Mouse (Mus musculus) hindbrain, embryonic 16.5 days (tissue): ENCODE results near the gene Luzp1. TPM values are rescaled to one million over a fixed set of nuclear protein-coding genes. Genes with fewer than 3 reads are reported as not detected.

Source experiments
- ATAC-seq: fragments of 200-750 bp; cut with Nextera tagmentation; 2 replicates; pipeline ENCODE4 v1.8.0; 2017; ENCODE audit warnings: moderate TSS enrichment, moderate library complexity
- H3K27ac ChIP-seq: fragments of 300-500 bp; sonication (generic); 2 replicates; pipeline ENCODE4 v1.5.1; 2014; ENCODE audit warnings: low read depth, mild to moderate bottlenecking, control low read depth, low read length, moderate library complexity
- H3K27me3 ChIP-seq: fragments of 300-500 bp; sonication (generic); replicated peaks from 2 replicates; pipeline ENCODE4 v1.6.1; 2014; ENCODE audit warnings: low read length; ENCODE audit not compliant: control insufficient read depth, insufficient read depth
- H3K36me3 ChIP-seq: fragments of 300-500 bp; sonication (generic); 2 replicates; pipeline ENCODE4 v1.6.1; 2014; ENCODE audit warnings: mild to moderate bottlenecking, low read length, moderate library complexity, mixed read lengths; ENCODE audit not compliant: control insufficient read depth, insufficient read depth
- H3K4me1 ChIP-seq: fragments of 300-500 bp; sonication (generic); 2 replicates; pipeline ENCODE4 v1.6.1; 2014; ENCODE audit warnings: low read depth, low read length; ENCODE audit not compliant: control insufficient read depth, insufficient read depth
- H3K4me2 ChIP-seq: fragments of 300-500 bp; sonication (generic); 2 replicates; pipeline ENCODE4 v1.6.1; 2014; ENCODE audit warnings: mild to moderate bottlenecking, low read length, control low read depth, moderate library complexity
- H3K4me3 ChIP-seq: fragments of 300-500 bp; sonication (generic); 2 replicates; pipeline ENCODE4 v1.5.1; 2014; ENCODE audit warnings: mild to moderate bottlenecking, low read length, control low read depth, moderate library complexity
- H3K9ac ChIP-seq: fragments of 300-500 bp; sonication (generic); 2 replicates; pipeline ENCODE4 v1.6.1; 2014; ENCODE audit warnings: low read depth, mild to moderate bottlenecking, control low read depth, low read length, moderate library complexity
- H3K9me3 ChIP-seq: fragments of 300-500 bp; sonication (generic); 2 replicates; pipeline ENCODE4 v1.6.1; 2014; ENCODE audit warnings: mild to moderate bottlenecking, low read length, moderate library complexity; ENCODE audit not compliant: control insufficient read depth
- WGBS: fragments of 180-500 bp; shearing (Covaris S2); extraction: QIAGEN DNeasy Blood & Tissue Kit; methylation state at CpG from one replicate; pipeline ENCODE4 v1.1.7; 2014; 5-methylcytosine and 5-hydroxymethylcytosine counted together
- polyA plus RNA-seq: library from polyadenylated mRNA; unstranded; fragments of >200 nt; fragmentation: Nextera tagmentation; extraction: Ambion mirVana; gene quantifications from 2 replicates; pipeline ENCODE4 v1.2.1, GENCODE M21; 2015

Luzp1 gene
- polyA plus RNA-seq, 1 experiment from 2014 or later = 55.5 TPM

- no peaks in the 10 kb centered on the region for H3K4me1 ChIP-seq
- no peaks in the 10 kb centered on the region for H3K36me3 ChIP-seq
- no peak overlapping the region for H3K9ac ChIP-seq
- no peak for ATAC-seq
- no peak overlapping the region for H3K4me2 ChIP-seq
- H3K27ac ChIP-seq = no peak overlapping the region
- H3K27me3 ChIP-seq = no peaks in the 10 kb centered on the region
- WGBS = 58% methylated on average over 15 of the region's 15 CpGs
- H3K9me3 ChIP-seq = no peaks in the 10 kb centered on the region; the same call in 1 of the 2 replicates
- no peak overlapping the region for H3K4me3 ChIP-seq
These were observed 28.1 kb upstream of the Luzp1 start for GRCm38 (mm10) chr4:136441354-136442043.

GRCm38 (mm10) chr4:136444561-136444960, 25.0 kb upstream of the Luzp1 start:
- WGBS = 67% methylated on average over 4 of the region's 4 CpGs
- H3K27me3 ChIP-seq = no peaks in the 10 kb centered on the region
- no peak overlapping the region for H3K4me2 ChIP-seq
- no peak overlapping the region for H3K4me3 ChIP-seq
- H3K36me3 ChIP-seq = no peaks in the 10 kb centered on the region
- H3K27ac ChIP-seq = no peak overlapping the region
- no peak for ATAC-seq
- H3K9me3 ChIP-seq = no peaks in the 10 kb centered on the region; the same call in 1 of the 2 replicates
- H3K9ac ChIP-seq = no peak overlapping the region
- H3K4me1 ChIP-seq = no peaks in the 10 kb centered on the region

GRCm38 (mm10) chr4:136449795-136450194, 19.8 kb upstream of the Luzp1 start:
- Histone ChIP-seq H3K27me3 (no peaks in the 10 kb centered on the region), H3K36me3 (no peaks in the 10 kb centered on the region), H3K27ac (no peak overlapping the region), H3K9ac (no peak overlapping the region), H3K4me2 (no peak overlapping the region), H3K4me3 (no peak overlapping the region), H3K4me1 (no peaks in the 10 kb centered on the region), H3K9me3 (no peaks in the 10 kb centered on the region; the same call in 1 of the 2 replicates)
- WGBS = 95% methylated on average over 5 of the region's 5 CpGs
- ATAC-seq = no peak

- Histone ChIP-seq H3K27me3 (no peaks in the 10 kb centered on the region), H3K36me3 (no peaks in the 10 kb centered on the region), H3K4me2 (no peak overlapping the region), H3K4me3 (no peak overlapping the region), H3K27ac (no peak overlapping the region), H3K9me3 (no peaks in the 10 kb centered on the region), H3K4me1 (no peaks in the 10 kb centered on the region), H3K9ac (no peak overlapping the region)
- 82% methylated on average over 4 of the region's 4 CpGs for WGBS
- no peak for ATAC-seq
These were observed 19.3 kb upstream of the Luzp1 start for GRCm38 (mm10) chr4:136450271-136450670.

GRCm38 (mm10) chr4:136451564-136451963, 18.0 kb upstream of the Luzp1 start:
- H3K9ac ChIP-seq = no peak overlapping the region
- 23% methylated on average over 6 of the region's 6 CpGs for WGBS
- H3K4me2 ChIP-seq = no peak overlapping the region
- H3K27me3 ChIP-seq = no peaks in the 10 kb centered on the region
- ATAC-seq = no peak
- H3K27ac ChIP-seq = no peak overlapping the region
- no peaks in the 10 kb centered on the region for H3K36me3 ChIP-seq
- no peaks in the 10 kb centered on the region for H3K4me1 ChIP-seq
- H3K9me3 ChIP-seq = no peaks in the 10 kb centered on the region
- no peak overlapping the region for H3K4me3 ChIP-seq

GRCm38 (mm10) chr4:136452286-136452685, 17.3 kb upstream of the Luzp1 start:
- H3K4me1 ChIP-seq = no peaks in the 10 kb centered on the region
- H3K4me2 ChIP-seq = no peak overlapping the region
- no peak overlapping the region for H3K27ac ChIP-seq
- H3K4me3 ChIP-seq = no peak overlapping the region
- no peak overlapping the region for H3K9ac ChIP-seq
- no peaks in the 10 kb centered on the region for H3K36me3 ChIP-seq
- ATAC-seq = no peak
- WGBS = 79% methylated on average over 3 of the region's 3 CpGs
- H3K27me3 ChIP-seq = no peaks in the 10 kb centered on the region
- H3K9me3 ChIP-seq = no peaks in the 10 kb centered on the region

- Histone ChIP-seq H3K4me1 (no peaks in the 10 kb centered on the region), H3K4me3 (no peak overlapping the region), H3K27me3 (no peaks in the 10 kb centered on the region), H3K9ac (no peak overlapping the region), H3K9me3 (no peaks in the 10 kb centered on the region), H3K36me3 (no peaks in the 10 kb centered on the region), H3K27ac (no peak overlapping the region), H3K4me2 (no peak overlapping the region)
- ATAC-seq = no peak
- WGBS = 70% methylated on average over 5 of the region's 5 CpGs
These were observed 16.8 kb upstream of the Luzp1 start for GRCm38 (mm10) chr4:136452792-136453191.

GRCm38 (mm10) chr4:136454850-136455260, 14.7 kb upstream of the Luzp1 start:
- no peak overlapping the region for H3K4me3 ChIP-seq
- no peaks in the 10 kb centered on the region for H3K4me1 ChIP-seq
- H3K36me3 ChIP-seq = no peaks in the 10 kb centered on the region
- H3K9me3 ChIP-seq = no peaks in the 10 kb centered on the region
- no peaks in the 10 kb centered on the region for H3K27me3 ChIP-seq
- no peak overlapping the region for H3K9ac ChIP-seq
- no peak overlapping the region for H3K27ac ChIP-seq
- peak overlapping the region; percentile 42 for H3K4me2 ChIP-seq
- WGBS = 9% methylated on average over 10 of the region's 10 CpGs
- peak; percentile 17; the same call in 1 of the 2 replicates for ATAC-seq

- WGBS = 94% methylated on average over 6 of the region's 6 CpGs
- H3K36me3 ChIP-seq = no peaks in the 10 kb centered on the region
- H3K27me3 ChIP-seq = no peaks in the 10 kb centered on the region
These were observed 12.9 kb upstream of the Luzp1 start for GRCm38 (mm10) chr4:136456516-136457218.

More at GRCm38 (mm10) chr4:136456516-136457218, 12.9 kb upstream of the Luzp1 start:
- Histone ChIP-seq H3K4me2 (no peak overlapping the region), H3K9ac (no peak overlapping the region), H3K9me3 (no peaks in the 10 kb centered on the region), H3K4me3 (no peak overlapping the region), H3K4me1 (peaks cover under 1% of the 10 kb centered on the region; the same call in 1 of the 2 replicates), H3K27ac (no peak overlapping the region)
- no peak for ATAC-seq
